Mouse (Mus musculus): ENCODE data around the gene Nudc.

The Nudc gene

DNA sequence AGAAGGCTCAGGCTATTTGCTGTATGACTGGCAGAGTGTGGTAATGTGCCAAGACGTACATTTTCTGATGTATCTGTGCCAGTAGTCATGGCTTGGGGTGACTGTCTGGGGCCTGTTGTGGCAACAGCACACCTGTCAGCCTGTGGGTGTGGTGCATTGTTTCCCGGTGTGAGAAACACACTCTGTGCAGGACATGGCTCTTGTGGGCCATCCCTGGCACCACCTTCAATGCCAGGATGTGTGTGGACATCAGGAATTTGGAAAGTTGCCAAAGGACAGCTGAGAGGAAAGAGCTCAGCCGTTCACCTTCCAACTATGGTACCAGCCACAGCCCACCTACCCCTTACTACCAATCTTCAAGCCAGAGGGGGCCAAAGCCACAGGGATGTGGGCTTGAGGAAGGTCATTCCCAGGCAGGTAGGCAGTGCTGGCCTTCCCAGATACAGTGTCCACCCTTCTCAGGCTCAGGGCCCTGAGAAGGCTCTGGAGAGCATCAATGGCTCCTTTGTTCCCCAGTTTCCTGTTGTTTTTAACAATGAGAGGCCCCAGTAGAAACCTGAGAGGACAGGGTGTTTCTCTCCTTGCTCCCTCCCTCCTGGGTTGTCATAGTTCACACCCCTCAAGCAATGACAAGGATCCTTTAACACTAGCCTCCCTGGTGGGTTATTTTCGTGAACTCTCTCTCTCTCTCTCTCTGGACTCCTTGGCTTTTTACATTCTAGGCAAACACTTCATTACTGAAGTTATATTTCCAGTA is 56.1 kb downstream of the Nudc start:
- no peak for DNase-seq (ENCODE audit: low spot score)

GRCm38 (mm10) chr4:133488619-133489392 is 57.0 kb downstream of the Nudc start:
- DNase-seq (ENCODE audit: low spot score) = no peak

- DNase-seq (ENCODE audit: low spot score) = no peak
These were observed 59.0 kb downstream of the Nudc start for GRCm38 (mm10) chr4:133486673-133487357.

DNA sequence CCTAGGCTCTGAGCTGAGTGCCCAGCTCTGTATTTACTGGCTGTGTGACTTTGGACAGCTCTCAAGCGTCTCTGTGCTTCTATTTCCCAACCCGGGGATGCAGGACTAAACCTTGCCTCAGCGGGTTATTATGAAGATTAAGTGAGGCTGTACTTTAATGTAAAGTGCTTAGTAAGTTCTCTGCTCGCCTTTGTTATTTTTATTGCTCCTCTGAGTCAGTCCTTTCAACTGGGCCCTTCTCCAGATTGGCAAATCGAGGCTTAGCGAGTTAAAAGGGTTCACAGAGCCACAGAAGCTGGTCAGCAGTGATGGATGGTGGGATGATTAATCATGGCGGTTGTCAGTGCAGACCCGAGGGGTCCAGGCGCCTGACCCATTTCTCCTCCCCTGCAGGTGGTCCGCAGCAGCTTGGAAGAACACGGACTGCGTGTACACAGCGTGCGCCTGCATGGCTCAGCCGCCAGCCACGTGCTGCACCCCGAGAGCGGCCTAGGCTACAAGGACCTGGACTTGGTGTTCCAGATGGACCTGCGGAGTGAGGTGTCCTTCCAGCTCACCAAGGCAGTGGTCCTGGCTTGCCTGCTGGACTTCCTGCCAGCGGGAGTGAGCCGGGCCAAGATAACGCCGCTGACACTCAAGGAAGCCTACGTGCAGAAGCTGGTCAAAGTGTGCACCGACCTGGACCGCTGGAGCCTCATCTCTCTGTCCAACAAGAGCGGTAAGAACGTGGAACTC is 59.9 kb downstream of the Nudc start:
- DNase-seq (ENCODE audit: low spot score) = no peak

DNA sequence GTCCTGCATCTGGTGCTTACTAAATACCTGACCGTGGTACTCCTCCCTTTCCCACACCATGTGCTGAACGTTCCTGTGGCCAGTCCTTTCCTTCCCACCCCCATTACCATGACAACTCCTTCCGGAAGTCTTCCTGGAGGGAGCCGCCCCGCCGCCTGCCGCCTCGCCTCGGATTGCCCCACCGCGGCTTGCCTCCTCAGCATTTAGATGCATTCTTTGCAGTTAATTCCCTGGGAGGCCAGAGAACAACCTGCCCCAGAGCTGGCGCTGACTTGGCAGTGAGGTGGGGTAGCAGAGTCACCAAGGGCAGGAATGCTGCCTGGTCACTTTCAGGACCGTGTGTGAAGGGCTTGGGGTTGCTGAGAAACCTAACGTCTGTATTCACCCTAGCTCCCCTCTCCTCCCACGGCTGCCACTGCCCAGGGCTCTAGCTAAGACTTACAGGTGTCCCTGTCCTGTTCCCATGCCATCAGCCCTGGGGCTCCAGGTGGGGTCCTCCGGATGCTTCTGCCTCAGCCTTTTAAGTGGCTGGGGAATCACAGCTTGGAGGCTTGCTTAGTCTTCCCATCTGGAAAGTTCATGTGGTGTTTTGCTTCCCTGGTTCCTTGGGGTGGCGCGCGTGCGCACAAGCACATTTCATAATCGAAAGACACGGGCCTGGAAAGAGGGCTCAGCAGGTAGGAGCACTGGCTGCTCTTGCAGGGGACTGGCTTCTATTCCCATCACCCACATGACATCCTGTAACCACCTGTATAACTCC is 61.4 kb downstream of the Nudc start:
- peak; percentile 67 for DNase-seq (ENCODE audit: low spot score)

Measured in urinary bladder, postnatal 25 days (tissue).